Mouse (Mus musculus) liver, adult 2 months (tissue): ENCODE measurements around the gene Kcnq2.

ENCODE experiments used
- CTCF ChIP-seq: fragments of 200-500 bp; IDR thresholded peaks from 2 replicates; pipeline ENCODE4 v1.5.1; 2011; ENCODE audit warnings: low read depth, low read length, control low read depth
- POLR2A ChIP-seq: fragments of 200-500 bp; IDR thresholded peaks from 2 replicates; pipeline ENCODE4 v1.6.1; 2011; ENCODE audit warnings: low read length, control low read depth; ENCODE audit not compliant: insufficient read depth; ENCODE audit errors: extremely low read depth

GRCm38 (mm10) chr2:181072403-181072714 lies 62.7 kb downstream of the Kcnq2 start:
- TF ChIP-seq POLR2A (no peak), CTCF (no peak)
